Mouse (Mus musculus) lung, postnatal 0 days (tissue): ENCODE measurements around the gene Pde3a.

ENCODE experiments used
- CTCF ChIP-seq: IDR thresholded peaks from 2 replicates; pipeline ENCODE4 v1.5.1; 2016; ENCODE audit warnings: antibody characterized with exemption, mild to moderate bottlenecking
- EP300 ChIP-seq: IDR thresholded peaks from 2 replicates; pipeline ENCODE4 v1.6.1; 2016; ENCODE audit warnings: antibody characterized with exemption, mild to moderate bottlenecking, control low read depth

- TF ChIP-seq CTCF (peak; percentile 40), EP300 (no peak)
These were observed 82.4 kb downstream of the Pde3a start for GRCm38 (mm10) chr6:141331464-141331863.
